Mouse (Mus musculus) intestine, embryonic 16.5 days (tissue): ENCODE results near the gene Kctd13. TPM values are rescaled to one million over a fixed set of nuclear protein-coding genes. Genes with fewer than 3 reads are reported as not detected.
A peak's percentile ranks its signal among the peaks of the same experiment; 100 is the strongest.

Experiments used
- ATAC-seq: fragments of 200-750 bp; cut with Nextera tagmentation; 2 replicates; pipeline ENCODE4 v1.8.0; 2017; ENCODE audit warnings: moderate TSS enrichment, moderate library complexity
- H3K27ac ChIP-seq: fragments of 300-500 bp; sonication (generic); 2 replicates; pipeline ENCODE4 v1.5.1; 2014; ENCODE audit warnings: mild to moderate bottlenecking, low read length
- H3K27me3 ChIP-seq: fragments of 300-500 bp; sonication (generic); replicated peaks from 2 replicates; pipeline ENCODE4 v1.6.1; 2014; ENCODE audit warnings: low read length, control low read depth, mixed read lengths; ENCODE audit not compliant: control insufficient read depth, insufficient read depth
- H3K36me3 ChIP-seq: fragments of 300-500 bp; sonication (generic); 2 replicates; pipeline ENCODE4 v1.6.1; 2014; ENCODE audit warnings: low read length, control low read depth; ENCODE audit not compliant: control insufficient read depth, insufficient read depth
- H3K4me1 ChIP-seq: fragments of 300-500 bp; sonication (generic); 2 replicates; pipeline ENCODE4 v1.6.1; 2014; ENCODE audit warnings: low read length, control low read depth, mixed read lengths; ENCODE audit not compliant: control insufficient read depth, insufficient read depth
- H3K4me2 ChIP-seq: fragments of 300-500 bp; sonication (generic); 2 replicates; pipeline ENCODE4 v1.6.1; 2014; ENCODE audit warnings: low read depth, low read length, control low read depth
- H3K4me3 ChIP-seq: fragments of 300-500 bp; sonication (generic); 2 replicates; pipeline ENCODE4 v1.5.1; 2014; ENCODE audit warnings: mild to moderate bottlenecking, low read length
- H3K9ac ChIP-seq: fragments of 300-500 bp; sonication (generic); 2 replicates; pipeline ENCODE4 v1.6.1; 2014; ENCODE audit warnings: low read depth, low read length
- H3K9me3 ChIP-seq: fragments of 300-500 bp; sonication (generic); 2 replicates; pipeline ENCODE4 v1.6.1; 2016; ENCODE audit warnings: low read length, control low read depth; ENCODE audit not compliant: control insufficient read depth
- WGBS: fragments of 180-500 bp; shearing (Covaris S2); extraction: QIAGEN DNeasy Blood & Tissue Kit; methylation state at CpG from one replicate; pipeline ENCODE4 v1.1.7; 2014; 5-methylcytosine and 5-hydroxymethylcytosine counted together
- polyA plus RNA-seq: library from polyadenylated mRNA; unstranded; fragments of >200 nt; fragmentation: Nextera tagmentation; extraction: Ambion mirVana; gene quantifications from 2 replicates; pipeline ENCODE4 v1.2.1, GENCODE M21; 2015

The Kctd13 gene
- polyA plus RNA-seq, 1 experiment from 2014 or later, result 11.2 TPM

GRCm38 (mm10) chr7:126984667-126985444 lies 56.2 kb downstream of the Kctd13 start:
- Histone ChIP-seq H3K36me3 (peaks cover 7% of the 10 kb centered on the region), H3K9ac (no peak overlapping the region), H3K9me3 (no peaks in the 10 kb centered on the region), H3K27me3 (no peaks in the 10 kb centered on the region), H3K4me3 (no peak overlapping the region), H3K4me1 (peaks cover 11% of the 10 kb centered on the region), H3K4me2 (no peak overlapping the region), H3K27ac (no peak overlapping the region)
- WGBS, result 46% methylated on average over 10 of the region's 10 CpGs
- ATAC-seq, result no peak

- H3K27ac ChIP-seq, result no peak overlapping the region
- no peak overlapping the region for H3K4me2 ChIP-seq
- H3K9me3 ChIP-seq, result no peaks in the 10 kb centered on the region
- H3K27me3 ChIP-seq, result no peaks in the 10 kb centered on the region
- H3K4me1 ChIP-seq, result peaks cover 11% of the 10 kb centered on the region
- WGBS, result 42% methylated on average over 9 of the region's 9 CpGs
- no peak overlapping the region for H3K4me3 ChIP-seq
- H3K9ac ChIP-seq, result no peak overlapping the region
- H3K36me3 ChIP-seq, result no peaks in the 10 kb centered on the region
- peak; percentile 65; the same call in 1 of the 2 replicates for ATAC-seq
Measured at GRCm38 (mm10) chr7:126986319-126986718, 57.6 kb downstream of the Kctd13 start.

- Histone ChIP-seq H3K4me3 (no peak overlapping the region), H3K4me2 (no peak overlapping the region), H3K27me3 (no peaks in the 10 kb centered on the region), H3K36me3 (no peaks in the 10 kb centered on the region), H3K9me3 (no peaks in the 10 kb centered on the region), H3K9ac (no peak overlapping the region), H3K4me1 (peaks cover 3% of the 10 kb centered on the region; the same call in 1 of the 2 replicates), H3K27ac (no peak overlapping the region)
- ATAC-seq, result no peak
- 69% methylated on average over 8 of the region's 8 CpGs for WGBS
Measured at GRCm38 (mm10) chr7:126988816-126989215, 60.1 kb downstream of the Kctd13 start.

Other genes with a start within 250 kb of the Kctd13 start
- gene Bola2, start 233.5 kb upstream of the Kctd13 start, polyA plus RNA-seq, result 111 and 112 TPM in 2 replicates
- gene Slx1b, start 233.1 kb upstream of the Kctd13 start, polyA plus RNA-seq, result 8.3 and 8.9 TPM in 2 replicates
- gene Coro1a, start 221.1 kb upstream of the Kctd13 start, polyA plus RNA-seq, result 38.0 and 38.7 TPM in 2 replicates
- 122 and 126 TPM in 2 replicates for gene Mapk3, start 169.3 kb upstream of the Kctd13 start, polyA plus RNA-seq
- gene Gdpd3, start 162.5 kb upstream of the Kctd13 start, polyA plus RNA-seq, result 1.4 and 2.1 TPM in 2 replicates
- gene Ypel3, start 151.9 kb upstream of the Kctd13 start, polyA plus RNA-seq, result 59.5 and 61.5 TPM in 2 replicates
- gene Tbx6, start 147.4 kb upstream of the Kctd13 start, polyA plus RNA-seq, result 0.36 and 0.37 TPM in 2 replicates
- 213 and 215 TPM in 2 replicates for gene Ppp4c, start 136.4 kb upstream of the Kctd13 start, polyA plus RNA-seq
- gene Fam57b, start 131.2 kb upstream of the Kctd13 start, polyA plus RNA-seq, result 1.0 and 1.4 TPM in 2 replicates
- gene 4930451I11Rik, start 97.2 kb upstream of the Kctd13 start, polyA plus RNA-seq, result not detected in 2 replicates
- gene Doc2a, start 81.5 kb upstream of the Kctd13 start, polyA plus RNA-seq, result 0.37 and 0.62 TPM in 2 replicates
- 18.3 and 24.8 TPM in 2 replicates for gene Hirip3, start 66.9 kb upstream of the Kctd13 start, polyA plus RNA-seq
- 62.3 and 64.0 TPM in 2 replicates for gene Ino80e, start 66.5 kb upstream of the Kctd13 start, polyA plus RNA-seq
- gene Taok2, start 44.2 kb upstream of the Kctd13 start, polyA plus RNA-seq, result 27.6 and 28.6 TPM in 2 replicates
- 34.1 and 35.4 TPM in 2 replicates for gene Tmem219, start 6.0 kb upstream of the Kctd13 start, polyA plus RNA-seq
- gene Asphd1, start 20.7 kb downstream of the Kctd13 start, polyA plus RNA-seq, result 0.31 and 0.56 TPM in 2 replicates
- 1.5 and 1.7 TPM in 2 replicates for gene Sez6l2, start 21.7 kb downstream of the Kctd13 start, polyA plus RNA-seq
- gene Cdipt, start 47.0 kb downstream of the Kctd13 start, polyA plus RNA-seq, result 167 TPM in 2 replicates
- 1.3 and 1.6 TPM in 2 replicates for gene Cdiptos, start 47.2 kb downstream of the Kctd13 start, polyA plus RNA-seq
- 73.7 and 84.9 TPM in 2 replicates for gene Mvp, start 85.7 kb downstream of the Kctd13 start, polyA plus RNA-seq
- gene Pagr1b, start 87.6 kb downstream of the Kctd13 start, polyA plus RNA-seq, result 0.78 and 2.5 TPM in 2 replicates
- 69.8 and 82.7 TPM in 2 replicates for gene Pagr1a, start 88.5 kb downstream of the Kctd13 start, polyA plus RNA-seq
- gene Gm42742, start 92.2 kb downstream of the Kctd13 start, polyA plus RNA-seq, result 21.9 and 23.5 TPM in 2 replicates
- gene Prrt2, start 92.3 kb downstream of the Kctd13 start, polyA plus RNA-seq, result 2.9 and 3.8 TPM in 2 replicates
- gene Maz, start 98.2 kb downstream of the Kctd13 start, polyA plus RNA-seq, result 35.7 and 42.1 TPM in 2 replicates
- gene Kif22, start 113.6 kb downstream of the Kctd13 start, polyA plus RNA-seq, result 87.5 and 100 TPM in 2 replicates
- gene Zg16, start 158.4 kb downstream of the Kctd13 start, polyA plus RNA-seq, result 37.2 and 69.9 TPM in 2 replicates
- 7.4 and 7.7 TPM in 2 replicates for gene AI467606, start 162.5 kb downstream of the Kctd13 start, polyA plus RNA-seq
- gene Qprt, start 193.3 kb downstream of the Kctd13 start, polyA plus RNA-seq, result 4.9 and 6.8 TPM in 2 replicates
- gene Spn, start 208.9 kb downstream of the Kctd13 start, polyA plus RNA-seq, result 0.26 and 0.42 TPM in 2 replicates